Mouse (Mus musculus) ES-E14 (cell line): ENCODE results near the gene Arpc3.

Experiments
- CHD2 ChIP-seq: IDR thresholded peaks from 2 replicates; pipeline ENCODE4 v1.6.1; 2014; ENCODE audit warnings: mild to moderate bottlenecking, low read depth, low read length, inconsistent platforms
- HCFC1 ChIP-seq: IDR thresholded peaks from 2 replicates; pipeline ENCODE4 v1.6.1; 2012; ENCODE audit warnings: low read length, inconsistent platforms, borderline replicate concordance; ENCODE audit not compliant: insufficient read depth
- ZC3H11A ChIP-seq: IDR thresholded peaks from 2 replicates; pipeline ENCODE4 v1.6.1; 2012; ENCODE audit warnings: low read depth, mild to moderate bottlenecking, inconsistent platforms, low read length, borderline replicate concordance
- ZNF384 ChIP-seq: IDR thresholded peaks from 2 replicates; pipeline ENCODE4 v1.6.1; 2012; ENCODE audit warnings: low read depth, low read length, inconsistent platforms

DNA sequence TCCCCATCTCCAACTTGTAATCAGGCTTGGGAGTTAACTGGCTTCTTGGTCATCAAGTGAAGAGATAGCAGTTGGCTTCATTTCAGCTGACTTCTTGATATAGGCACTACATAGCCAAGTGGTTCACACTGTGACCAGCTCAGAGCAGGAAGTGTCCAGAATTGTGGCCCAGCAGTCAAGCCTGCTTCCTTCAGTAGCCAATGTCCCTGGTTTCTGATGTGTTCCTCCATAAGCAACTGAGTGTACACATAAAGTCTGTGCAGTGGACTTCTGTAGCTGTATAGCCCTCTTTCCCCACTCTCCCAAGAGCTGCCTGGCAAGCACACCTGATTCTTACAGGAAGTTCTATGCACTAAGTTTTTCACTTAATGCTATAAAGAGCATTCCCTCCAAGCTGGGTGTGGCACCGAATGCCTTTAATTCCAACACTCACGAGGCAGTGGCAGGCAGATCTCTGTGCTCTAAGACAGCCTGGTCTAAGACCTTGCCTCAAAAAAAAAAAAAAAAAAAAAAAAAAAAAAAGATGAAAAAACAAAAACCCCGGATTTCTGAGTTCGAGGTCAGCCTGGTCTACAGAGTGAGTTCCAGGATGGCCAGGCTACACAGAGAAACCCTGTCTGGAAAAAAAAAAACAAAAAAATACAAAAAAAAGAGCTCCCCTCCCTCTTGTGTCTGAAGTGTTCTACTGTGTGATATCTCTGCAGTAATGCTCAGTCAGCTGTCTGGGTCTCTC, 14.4 kb upstream of the Arpc3 start:
- TF ChIP-seq ZC3H11A: no peak
- TF ChIP-seq CHD2: no peak
- TF ChIP-seq ZNF384: peak; percentile 87
- no peak for TF ChIP-seq HCFC1
